Mouse (Mus musculus): ENCODE results near the gene Coro7.

GRCm38 (mm10) chr16:4702646-4703045 is 23.1 kb upstream of the Coro7 start:
- TF ChIP-seq CTCF (IDR thresholded peaks at IDR 0.05; ENCODE audit: low read depth) (no peak), EP300 (IDR thresholded peaks at IDR 0.05; ENCODE audit: low read depth) (no peak)
